12 mouse cellular contexts compared by ENCODE assay signal in the genomic region with DNA sequence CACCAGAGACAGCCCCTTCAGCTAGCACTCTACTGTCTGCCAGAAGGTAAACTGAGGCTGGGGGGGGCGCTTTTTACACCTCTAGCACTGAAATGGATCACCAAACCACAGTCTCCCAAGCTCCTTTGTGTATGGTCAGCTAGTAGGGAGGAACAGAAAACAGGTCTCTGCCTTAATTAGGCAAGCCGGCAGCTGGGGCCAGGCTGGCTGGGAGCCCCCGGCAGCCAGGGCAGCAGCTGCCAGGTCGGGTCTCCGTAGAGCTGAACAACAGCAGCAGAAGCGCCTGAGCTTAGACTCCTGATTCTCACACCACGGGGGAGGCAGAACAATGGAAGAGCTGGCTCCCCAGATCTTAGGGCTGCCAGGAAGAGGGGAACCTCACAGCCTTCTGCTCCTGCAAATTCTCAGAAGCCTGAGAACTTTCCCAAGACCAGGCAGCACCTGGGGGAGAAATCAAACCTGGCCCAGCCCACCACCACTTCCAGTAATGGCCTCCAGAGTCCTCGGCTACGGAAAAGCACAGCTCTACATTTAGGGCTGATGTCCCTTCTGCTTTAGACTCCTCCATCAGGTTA. TPM values are rescaled to one million over a fixed set of nuclear protein-coding genes. Genes with fewer than 3 reads are reported as not detected.
A peak's percentile ranks its signal among the peaks of the same experiment; 100 is the strongest.
DNase-seq lines count a peak whose midpoint lies in the region; ATAC-seq and TF ChIP-seq lines count a peak whose summit lies in the region.
"Had no signal": no experiment of that assay in that cellular context is flagged by ENCODE, and none has a peak within 500 bp of the region (broad histone marks: within the 10 kb centered on the region; RNA-seq: fewer than 3 reads in every experiment).

No protein-coding gene starts in this region.

- H3K4me3 ChIP-seq in forebrain, postnatal 0 days (ENCODE audit: low read depth, low read length), result no peak overlapping the region
- peak overlapping the region; percentile 59 for H3K4me3 ChIP-seq in midbrain, embryonic 10.5 days
- H3K4me3 ChIP-seq: liver, embryonic 13.5 days had no signal

- no peak for ATAC-seq in forebrain, postnatal 0 days

- peaks cover 23% of the 10 kb centered on the region for H3K4me1 ChIP-seq in forebrain, postnatal 0 days (ENCODE audit: insufficient read depth)
- H3K4me1 ChIP-seq in midbrain, embryonic 10.5 days, result peaks cover 93% of the 10 kb centered on the region

- DNase-seq in lung, postnatal 10 days, result peak; percentile 24
- DNase-seq in lung, postnatal 25 days (ENCODE audit: low spot score), result no peak
- peak; percentile 35 for DNase-seq in forebrain, postnatal 0 days
- DNase-seq in midbrain, embryonic 10.5 days (ENCODE audit: low spot score), result peak; percentile 61
- DNase-seq in adrenal gland, adult 2 months, result no peak
- DNase-seq in right cerebral cortex, postnatal 10 days (ENCODE audit: low spot score in 2 of 2), result no peak
- no peak for DNase-seq in c-Kit-positive CD71-positive TER-119-positive erythroid progenitor cells, embryonic 14.5 days (ENCODE audit: low spot score)
- DNase-seq: cerebellum, adult 8-10 months; liver, embryonic 13.5 days; thymus, postnatal 14 days had no signal

- H3K27ac ChIP-seq in forebrain, postnatal 0 days (ENCODE audit: low read depth, low read length), result no peak overlapping the region
- peak overlapping the region; percentile 95 for H3K27ac ChIP-seq in midbrain, embryonic 10.5 days (replicated peaks)
- H3K27ac ChIP-seq: liver, embryonic 13.5 days had no signal

- peak overlapping the region; percentile 27 for H3K4me2 ChIP-seq in forebrain, postnatal 0 days (ENCODE audit: low read depth)
- H3K4me2 ChIP-seq: liver, embryonic 13.5 days had no signal

- TF ChIP-seq CTCF in forebrain, postnatal 0 days (IDR thresholded peaks at IDR 0.05; ENCODE audit: low read depth), result no peak

- peak overlapping the region; percentile 23; the same call in 1 of the 2 replicates for H3K9ac ChIP-seq in forebrain, postnatal 0 days
- H3K9ac ChIP-seq: liver, embryonic 13.5 days had no signal

- no peaks in the 10 kb centered on the region for H3K9me3 ChIP-seq in forebrain, postnatal 0 days (ENCODE audit: low read length)
- H3K9me3 ChIP-seq in midbrain, embryonic 10.5 days (replicated peaks), result no peaks in the 10 kb centered on the region
- H3K9me3 ChIP-seq: liver, embryonic 13.5 days had no signal

- no peaks in the 10 kb centered on the region; the same call in 1 of the 2 replicates for H3K36me3 ChIP-seq in forebrain, postnatal 0 days (ENCODE audit: insufficient read depth)
- H3K36me3 ChIP-seq in midbrain, embryonic 10.5 days, result peaks cover 35% of the 10 kb centered on the region

- H3K27me3 ChIP-seq in forebrain, postnatal 0 days (ENCODE audit: insufficient read depth, low read length), result no peaks in the 10 kb centered on the region
- H3K27me3 ChIP-seq in midbrain, embryonic 10.5 days (ENCODE audit: low read depth, poor library complexity, severe bottlenecking), result peaks cover 52% of the 10 kb centered on the region

- WGBS in forebrain, postnatal 0 days, result 8% methylated on average over 9 of the region's 9 CpGs
- WGBS in midbrain, embryonic 10.5 days, result 24% methylated on average over 9 of the region's 9 CpGs

RNA-seq across cellular contexts. Expression of a gene that starts 12.8 kb away (rescaled TPM):
- total RNA-seq in forebrain, postnatal 0 days (2014; rRNA removed), result 17.2 and 24.3 TPM in 2 replicates
- 41.2 and 47.7 TPM in 2 replicates for polyA plus RNA-seq in forebrain, postnatal 0 days (2015; fragmentation: Nextera tagmentation; extraction: Ambion mirVana)
- polyA plus RNA-seq in midbrain, embryonic 10.5 days (2016; fragmentation: Nextera tagmentation; extraction: Ambion mirVana), result 79.8 and 108 TPM in 2 replicates
- total RNA-seq in adrenal gland, adult 2 months (2021), result 10 to 100 TPM in 1 of 2 experiments, 1 to 10 TPM in 1; 8.5 to 11.3 TPM
- 24.1 and 24.6 TPM in 2 replicates for polyA plus RNA-seq in adrenal gland, adult 2 months (2012; rRNA removed)

RNA-seq across cellular contexts. Expression of a gene that starts 29.0 kb away (rescaled TPM):
- total RNA-seq in forebrain, postnatal 0 days (2014; rRNA removed), result 0.92 and 2.2 TPM in 2 replicates
- 2.0 TPM in 2 replicates for polyA plus RNA-seq in forebrain, postnatal 0 days (2015; fragmentation: Nextera tagmentation; extraction: Ambion mirVana)
- 0.81 and 0.87 TPM in 2 replicates for polyA plus RNA-seq in midbrain, embryonic 10.5 days (2016; fragmentation: Nextera tagmentation; extraction: Ambion mirVana)
- 1 to 10 TPM; 3.1 to 5.4 TPM for total RNA-seq in adrenal gland, adult 2 months (2021)
- polyA plus RNA-seq in adrenal gland, adult 2 months (2012; rRNA removed), result 5.7 and 6.9 TPM in 2 replicates

RNA-seq across cellular contexts. Expression of a gene that starts 56.3 kb away (rescaled TPM):
- total RNA-seq in forebrain, postnatal 0 days (2014; rRNA removed), result 0.08 and 0.43 TPM in 2 replicates
- polyA plus RNA-seq in forebrain, postnatal 0 days (2015; fragmentation: Nextera tagmentation; extraction: Ambion mirVana), result 0.06 and 0.19 TPM in 2 replicates
- polyA plus RNA-seq in midbrain, embryonic 10.5 days (2016; fragmentation: Nextera tagmentation; extraction: Ambion mirVana), result 0.06 and 0.32 TPM in 2 replicates
- total RNA-seq in adrenal gland, adult 2 months (2021), result 1 to 10 TPM in 1 of 2 experiments, under 1 TPM in 1; 0.63 to 1.6 TPM
- polyA plus RNA-seq in adrenal gland, adult 2 months (2012; rRNA removed), result 1.1 and 1.9 TPM in 2 replicates
- total RNA-seq: layer of hippocampus, adult 18-20 months; monocyte, adult 5-6 weeks had no signal
- polyA plus RNA-seq: liver, embryonic 13.5 days had no signal

Comparison
In these comparisons a context has a peak if more than half of its experiments do, and no peak if none do; other contexts are left out.
1. DNase-seq: peak in lung, postnatal 10 days (single experiment), forebrain, postnatal 0 days (single experiment) and midbrain, embryonic 10.5 days (single experiment); none in lung, postnatal 25 days (single experiment), adrenal gland, adult 2 months (single experiment), right cerebral cortex, postnatal 10 days (0 of 2) and c-Kit-positive CD71-positive TER-119-positive erythroid progenitor cells, embryonic 14.5 days (single experiment).